Mouse (Mus musculus): ENCODE results near the gene Il6st.
"Not testable (repeated sequence)": the region's sequence is repeated elsewhere in the genome, so short reads cannot be mapped to it uniquely, and the experiment has no call there.

Il6st gene

DNA sequence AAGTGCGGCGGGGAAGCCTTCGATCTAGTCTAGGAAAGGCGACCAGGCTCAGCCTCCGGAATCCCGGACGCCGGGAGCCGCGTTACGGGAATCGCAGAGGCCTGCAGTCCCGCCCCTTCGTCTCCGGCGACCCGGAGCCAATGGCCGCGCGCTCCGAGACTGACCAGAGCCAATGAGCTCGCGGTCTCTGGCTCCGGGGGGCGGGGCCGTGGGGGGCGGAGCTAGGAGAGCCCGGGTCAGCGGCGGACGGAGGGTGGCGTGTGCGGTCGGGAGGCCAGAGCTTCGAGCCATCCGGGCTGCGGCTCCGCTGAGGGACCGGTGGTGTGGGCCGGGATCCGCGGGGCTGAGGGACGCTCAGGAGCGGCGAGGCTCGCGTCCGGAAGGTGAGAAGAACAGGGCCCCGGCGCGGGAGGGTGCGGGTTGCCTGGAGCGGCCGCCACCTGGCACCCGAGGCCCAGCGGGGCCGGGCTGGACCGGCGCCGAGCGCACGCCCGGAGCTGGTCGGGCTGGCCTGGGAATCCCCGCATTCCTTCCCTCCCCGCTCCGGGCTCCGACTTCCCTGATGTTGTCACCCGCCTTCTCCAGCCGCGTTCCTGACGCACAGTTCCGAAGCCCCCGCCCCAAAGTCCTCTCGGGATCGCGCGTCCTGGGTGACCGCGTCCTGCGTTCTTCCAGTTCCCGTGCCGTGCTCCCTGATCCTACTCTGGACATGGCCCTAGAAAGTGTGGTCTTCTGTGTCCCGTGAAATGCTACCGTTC lies at the start of gene Il6st:
TSS of gene Il6st (plus strand) at position 203 of the 758 bp plus-strand sequence.
- ATAC-seq (ENCODE audit: insufficient number of reproducible peaks, low FRiP score, low TSS enrichment): peak; percentile 96

DNA sequence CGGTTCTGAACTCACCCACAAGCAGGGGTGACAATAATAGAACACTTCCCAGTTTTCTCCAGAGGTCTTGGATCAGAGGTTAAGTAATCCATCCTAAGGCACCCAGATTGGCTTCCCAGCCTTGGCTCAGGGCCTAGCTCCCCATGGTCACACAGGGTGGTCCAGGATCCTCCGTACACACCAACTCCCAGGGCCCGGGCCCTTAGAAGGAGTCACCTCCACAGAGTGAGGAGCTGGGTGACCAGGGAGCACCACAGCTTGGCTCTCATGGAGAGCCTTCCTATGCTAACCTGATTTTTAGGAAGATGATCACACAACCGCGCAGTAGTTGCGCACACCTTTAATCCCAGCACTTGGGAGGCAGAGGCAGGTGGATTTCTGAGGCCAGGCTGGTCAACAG lies 48.0 kb upstream of the Il6st start:
- ATAC-seq (ENCODE audit: insufficient number of reproducible peaks, low FRiP score, low TSS enrichment): no peak

DNA sequence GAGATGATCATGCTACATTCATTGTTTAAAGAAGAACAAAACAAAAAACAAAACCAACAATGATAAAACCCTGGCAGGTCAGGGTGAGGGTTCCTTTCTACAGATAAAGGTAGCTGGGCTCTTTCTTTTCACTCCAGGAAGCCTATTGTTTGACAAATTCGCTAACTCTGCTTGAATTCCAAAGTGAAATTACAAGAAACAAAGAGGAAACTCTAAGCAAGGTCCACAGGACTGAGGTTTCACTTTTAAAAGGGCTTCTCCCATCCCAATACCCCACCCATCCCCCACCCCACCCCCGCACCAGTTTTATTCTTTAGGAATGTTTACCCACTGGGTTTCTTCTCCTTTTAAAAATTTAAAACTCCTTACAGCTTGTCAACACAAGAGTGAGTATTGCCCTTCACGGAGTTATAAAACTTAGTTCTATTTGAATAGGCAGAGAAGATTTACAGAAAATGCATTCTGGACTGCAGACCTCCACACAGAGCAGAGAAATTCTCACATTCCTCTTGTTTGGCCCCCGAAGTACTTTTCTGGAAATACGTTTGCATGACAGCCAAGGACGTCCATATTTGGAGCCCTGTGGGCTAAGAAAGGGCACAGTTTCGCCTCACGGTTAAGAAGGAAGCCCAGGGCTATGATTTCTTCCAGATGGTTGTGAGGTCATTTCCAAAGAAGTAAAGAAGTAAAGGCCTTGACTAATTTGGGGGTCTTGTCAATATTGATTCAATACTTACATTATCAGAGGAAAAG lies 47.3 kb upstream of the Il6st start:
- no peak for ATAC-seq (ENCODE audit: insufficient number of reproducible peaks, low FRiP score, low TSS enrichment)

DNA sequence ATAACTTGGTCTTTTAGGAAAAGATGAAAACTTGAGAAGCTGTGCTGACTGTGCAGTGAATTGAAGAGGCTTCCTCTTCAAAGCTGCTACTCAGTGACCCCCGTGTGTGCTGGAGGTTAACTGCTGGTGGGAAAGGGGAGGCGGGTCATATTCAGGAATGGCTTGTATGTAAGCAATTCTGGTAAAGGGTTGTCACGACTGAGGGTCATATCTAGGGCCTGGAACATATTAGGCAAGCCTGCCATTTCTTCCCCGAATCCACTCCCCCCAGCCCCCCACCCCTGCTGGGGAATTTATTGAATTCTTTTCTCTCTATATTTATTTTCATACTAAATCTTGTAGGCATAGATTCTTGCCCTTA lies 46.7 kb upstream of the Il6st start:
- ATAC-seq (ENCODE audit: insufficient number of reproducible peaks, low FRiP score, low TSS enrichment): no peak

DNA sequence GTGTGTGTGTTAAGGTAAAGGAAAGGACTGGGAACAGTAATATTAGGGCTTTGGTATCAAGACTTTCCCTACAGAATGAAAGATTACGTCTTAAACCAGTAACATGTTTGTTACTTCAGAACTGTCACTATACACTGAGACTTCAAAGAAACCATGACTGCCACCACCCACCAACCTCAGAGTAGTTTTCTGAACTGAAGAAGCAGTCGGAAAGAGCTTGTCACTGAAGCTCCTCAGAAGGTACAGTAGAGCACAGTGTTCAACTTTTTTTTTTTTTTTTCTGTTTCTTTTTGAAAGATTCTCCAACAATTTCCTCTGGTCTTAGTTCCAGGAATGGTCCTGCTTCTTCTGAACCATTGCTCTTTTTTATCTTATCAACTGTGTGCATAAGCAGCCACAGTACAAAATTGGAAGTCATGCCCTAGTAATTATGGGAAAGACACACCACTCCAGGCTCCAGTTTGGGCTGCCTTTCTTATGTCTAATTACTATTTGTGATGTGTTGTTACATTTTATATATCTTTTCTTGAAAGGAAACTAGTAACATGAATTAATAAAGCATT lies 45.9 kb upstream of the Il6st start:
- ATAC-seq (ENCODE audit: insufficient number of reproducible peaks, low FRiP score, low TSS enrichment): no peak

DNA sequence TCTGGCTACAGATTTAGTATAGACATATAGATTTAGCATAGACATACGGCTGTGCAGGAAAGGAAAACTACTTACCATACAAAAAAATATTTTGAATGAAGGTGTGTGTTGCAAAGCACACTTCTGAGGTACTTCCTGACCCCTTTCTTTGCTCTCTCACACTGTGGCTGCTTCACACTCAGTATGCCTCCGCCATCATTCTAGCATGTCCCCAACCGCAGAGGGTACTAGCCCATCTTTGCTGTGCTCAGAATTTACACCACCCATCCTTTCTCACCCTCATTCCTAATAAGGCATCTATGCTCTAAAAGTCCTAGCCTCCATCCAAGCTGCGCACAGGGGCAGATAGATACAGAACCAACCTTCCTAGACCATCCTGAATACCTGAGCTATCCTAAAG lies 45.3 kb upstream of the Il6st start:
- no peak for ATAC-seq (ENCODE audit: insufficient number of reproducible peaks, low FRiP score, low TSS enrichment)

DNA sequence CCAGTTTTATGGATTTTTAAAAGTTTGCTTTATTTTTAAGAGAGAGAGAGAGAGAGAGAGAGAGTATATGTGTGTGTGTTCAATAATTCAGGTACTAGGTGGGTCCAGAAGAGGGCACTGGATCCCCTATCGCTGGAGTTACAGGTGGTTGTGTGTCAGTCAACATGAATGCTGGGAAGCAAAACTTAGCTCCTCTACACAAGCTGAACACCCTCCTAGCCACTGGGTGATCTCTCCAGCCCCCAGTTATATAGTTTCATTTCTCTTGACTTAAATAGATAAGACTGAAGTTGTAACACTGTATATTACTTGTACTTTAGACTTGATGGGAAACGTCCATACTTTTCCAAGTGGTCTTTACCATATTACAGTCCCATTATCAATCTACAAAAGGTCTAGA lies 39.7 kb upstream of the Il6st start:
- no peak for ATAC-seq (ENCODE audit: insufficient number of reproducible peaks, low FRiP score, low TSS enrichment)

DNA sequence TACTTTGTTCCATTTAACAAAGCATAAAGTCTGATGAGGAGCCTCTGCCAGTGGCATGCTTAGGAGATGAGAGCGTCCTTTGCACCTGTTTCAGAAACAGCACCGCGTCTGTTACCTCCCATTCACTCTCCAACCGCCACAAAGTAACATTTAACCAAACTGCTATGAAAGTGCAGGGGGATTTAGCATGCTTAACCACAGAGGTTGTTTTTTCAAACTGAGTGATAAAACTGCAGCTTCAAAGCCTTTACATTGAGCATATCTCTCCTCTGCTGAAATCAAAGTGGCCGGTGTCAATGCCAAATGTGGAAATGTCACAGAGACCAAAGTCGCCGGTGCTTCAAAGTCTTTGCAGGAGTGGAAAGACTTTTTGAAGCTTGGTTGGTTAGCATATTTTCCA lies 39.2 kb upstream of the Il6st start:
- ATAC-seq (ENCODE audit: insufficient number of reproducible peaks, low FRiP score, low TSS enrichment): no peak

DNA sequence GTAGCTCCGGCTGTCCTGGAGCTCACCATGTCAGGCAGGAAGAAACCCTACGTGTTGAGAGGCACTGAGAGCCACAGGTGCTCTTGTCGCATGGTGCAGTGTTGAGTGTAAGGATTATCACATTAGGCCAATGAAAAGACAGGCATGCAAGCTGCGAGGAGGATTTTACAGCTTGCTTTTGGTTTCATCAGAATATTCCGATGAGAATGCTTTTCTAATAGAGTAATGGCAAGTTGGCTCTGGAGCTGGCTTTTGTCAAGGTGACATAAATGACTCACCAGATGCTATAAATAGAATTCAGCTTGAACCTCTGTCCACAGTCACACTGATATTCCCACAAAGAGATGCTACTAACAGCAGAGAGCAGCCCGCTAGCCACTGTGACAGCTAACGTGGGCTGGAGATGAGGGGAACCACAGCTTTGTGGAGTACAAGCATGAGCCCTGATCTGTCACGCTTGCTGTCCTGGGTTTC lies 38.7 kb upstream of the Il6st start:
- no peak for ATAC-seq (ENCODE audit: insufficient number of reproducible peaks, low FRiP score, low TSS enrichment)

DNA sequence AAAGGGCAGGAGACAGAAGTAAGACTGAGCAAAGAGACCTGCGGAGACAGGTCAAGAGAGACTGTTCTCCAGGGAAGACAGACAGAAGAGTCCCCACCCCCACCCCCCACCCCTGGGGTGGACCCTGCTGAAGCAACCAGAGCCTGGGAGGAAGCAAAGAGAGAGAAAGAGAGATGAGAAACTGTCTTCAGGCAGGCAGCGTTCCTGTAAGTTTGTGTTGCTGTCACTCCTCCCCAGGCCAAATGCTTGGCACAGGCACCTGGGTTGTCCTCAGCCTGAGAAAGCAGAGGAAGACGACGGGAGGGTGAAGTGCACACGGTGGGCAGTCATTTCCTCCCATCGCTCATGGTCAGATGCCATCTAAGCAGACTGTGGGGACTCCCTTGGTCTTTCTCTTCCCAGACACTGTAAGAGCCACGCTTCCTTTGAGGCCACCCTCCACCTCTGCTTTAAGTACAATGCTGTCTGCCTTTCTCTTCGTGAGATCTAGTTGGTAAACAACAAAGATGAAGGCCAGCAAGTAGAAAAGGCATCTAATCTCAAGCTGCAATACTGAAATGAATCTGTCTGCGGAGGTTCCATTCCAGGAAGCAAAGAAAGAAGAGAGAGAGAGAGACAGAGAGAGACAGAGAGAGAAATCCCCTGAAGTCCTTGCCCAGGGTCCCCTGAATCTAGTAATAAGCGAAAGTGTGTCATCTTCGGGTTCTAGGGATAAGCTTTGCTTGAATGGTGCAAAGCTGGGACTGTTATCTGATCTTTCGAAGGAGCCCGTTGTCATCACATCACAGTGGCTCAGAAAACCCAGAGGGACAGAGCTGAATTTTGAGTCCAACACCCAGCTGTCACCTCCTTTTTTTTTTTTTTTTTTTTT lies 37.4 kb upstream of the Il6st start:
- ATAC-seq (ENCODE audit: insufficient number of reproducible peaks, low FRiP score, low TSS enrichment): no peak

DNA sequence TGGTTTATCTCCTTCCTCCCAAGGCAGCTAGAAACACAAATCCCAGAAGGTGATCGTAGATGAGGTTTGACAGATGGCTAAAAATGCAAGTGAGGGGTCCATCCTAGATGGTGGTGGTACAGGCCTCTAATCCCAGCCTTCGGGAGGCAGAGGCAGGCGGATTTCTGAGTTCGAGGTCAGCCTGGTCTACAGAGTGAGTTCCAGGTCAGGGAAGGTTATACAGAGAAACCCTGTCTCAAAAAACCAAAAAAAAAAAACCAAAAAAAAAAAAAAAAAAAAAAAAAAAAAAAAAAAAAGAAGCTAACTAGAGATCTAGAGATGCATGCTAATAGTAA lies 36.8 kb upstream of the Il6st start:
- ATAC-seq (ENCODE audit: insufficient number of reproducible peaks, low FRiP score, low TSS enrichment): not testable (repeated sequence)

DNA sequence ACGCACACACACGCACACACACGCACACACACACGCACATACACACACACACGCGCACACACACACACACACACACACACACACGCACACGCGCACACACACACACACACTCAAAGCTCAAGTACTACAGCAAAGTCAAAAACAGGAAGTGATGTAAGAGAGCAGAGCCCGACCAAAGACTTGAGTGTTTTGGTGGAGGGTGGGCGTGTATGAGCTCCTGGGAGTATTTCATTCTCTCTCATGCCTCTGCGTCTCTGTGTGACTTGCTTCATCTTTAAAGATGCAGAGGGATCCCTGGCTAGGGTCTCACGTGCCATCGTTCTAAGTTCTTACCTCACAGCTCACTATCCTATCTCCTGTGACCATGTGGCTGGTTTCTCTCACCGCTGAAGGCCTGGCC lies 36.3 kb upstream of the Il6st start:
- ATAC-seq (ENCODE audit: insufficient number of reproducible peaks, low FRiP score, low TSS enrichment): no peak

DNA sequence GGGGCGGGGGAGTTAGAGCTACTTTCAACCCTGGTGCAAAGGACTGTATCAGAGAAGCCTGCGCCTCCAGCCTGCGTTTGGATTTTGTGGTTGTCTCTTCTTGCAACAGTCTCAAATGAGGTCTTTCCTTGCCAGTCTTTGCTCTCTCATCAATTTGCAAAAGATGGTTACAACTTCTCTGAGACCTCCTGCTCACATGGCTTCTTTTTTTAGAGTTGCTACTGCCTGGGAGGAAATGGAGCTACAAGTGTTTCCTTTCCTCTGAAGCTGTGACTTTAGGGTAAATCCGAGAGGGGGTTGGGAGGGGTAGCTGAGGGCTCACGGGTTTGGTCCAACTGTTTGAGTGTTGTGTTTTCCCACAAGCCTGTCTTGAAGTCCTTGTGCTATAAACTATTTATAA lies 30.6 kb upstream of the Il6st start:
- no peak for ATAC-seq (ENCODE audit: insufficient number of reproducible peaks, low FRiP score, low TSS enrichment)

DNA sequence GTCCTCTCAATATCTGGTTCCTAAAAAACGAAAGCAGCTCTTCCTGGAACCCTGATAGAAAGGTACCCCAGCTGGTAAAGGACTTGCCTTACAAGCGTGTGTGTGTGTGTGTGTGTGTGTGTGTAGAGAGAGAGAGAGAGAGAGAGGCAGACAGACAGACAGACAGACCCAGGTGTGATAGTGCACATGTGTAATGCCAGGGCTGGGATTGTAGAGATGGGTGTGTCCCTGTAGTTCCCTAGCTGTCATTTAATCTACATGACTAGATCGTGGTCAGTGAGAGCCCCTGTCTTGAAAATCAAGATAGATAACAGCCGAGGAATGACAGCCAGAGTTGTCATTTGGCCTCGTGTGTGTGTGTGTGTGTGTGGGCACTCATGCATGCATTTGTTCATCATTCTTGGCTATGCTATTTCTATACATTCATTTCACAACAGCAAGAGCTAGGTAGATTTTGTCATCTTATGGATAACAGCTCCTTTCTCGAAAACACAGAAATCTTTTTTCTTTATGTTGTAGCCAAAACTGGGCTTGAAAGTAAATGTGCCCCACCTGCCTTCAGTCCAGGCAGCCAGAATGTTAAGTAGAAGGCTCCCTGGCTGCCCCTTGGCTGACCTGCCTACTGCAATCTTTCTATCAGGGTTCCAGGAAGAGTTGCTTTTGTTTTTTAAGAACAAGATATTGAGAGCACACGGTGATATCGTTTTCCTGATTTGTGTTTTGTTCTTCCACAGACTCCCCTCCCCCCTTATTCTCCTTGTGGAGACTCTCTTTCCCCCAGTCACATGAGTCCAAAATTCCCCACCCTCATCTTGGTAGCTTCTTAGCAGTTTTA lies 28.4 kb upstream of the Il6st start:
- ATAC-seq (ENCODE audit: insufficient number of reproducible peaks, low FRiP score, low TSS enrichment): no peak

DNA sequence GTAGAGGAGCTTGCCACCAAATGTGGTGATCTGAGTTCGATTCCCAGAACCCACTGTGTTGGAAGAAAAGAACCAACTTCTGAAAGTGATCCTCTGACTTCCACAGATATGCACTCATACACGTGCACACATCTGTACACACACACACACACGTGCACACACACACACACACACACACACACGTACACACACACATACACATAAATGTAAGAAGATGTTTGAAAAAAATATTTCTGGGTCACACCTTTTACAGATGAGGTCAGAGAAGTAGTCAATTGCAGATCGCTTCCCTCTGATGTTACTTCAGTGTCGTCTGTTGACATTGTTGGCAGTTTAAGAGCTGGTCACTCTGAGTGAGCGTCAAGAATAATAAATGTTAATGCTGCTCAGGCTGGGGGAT lies 27.6 kb upstream of the Il6st start:
- ATAC-seq (ENCODE audit: insufficient number of reproducible peaks, low FRiP score, low TSS enrichment): no peak

DNA sequence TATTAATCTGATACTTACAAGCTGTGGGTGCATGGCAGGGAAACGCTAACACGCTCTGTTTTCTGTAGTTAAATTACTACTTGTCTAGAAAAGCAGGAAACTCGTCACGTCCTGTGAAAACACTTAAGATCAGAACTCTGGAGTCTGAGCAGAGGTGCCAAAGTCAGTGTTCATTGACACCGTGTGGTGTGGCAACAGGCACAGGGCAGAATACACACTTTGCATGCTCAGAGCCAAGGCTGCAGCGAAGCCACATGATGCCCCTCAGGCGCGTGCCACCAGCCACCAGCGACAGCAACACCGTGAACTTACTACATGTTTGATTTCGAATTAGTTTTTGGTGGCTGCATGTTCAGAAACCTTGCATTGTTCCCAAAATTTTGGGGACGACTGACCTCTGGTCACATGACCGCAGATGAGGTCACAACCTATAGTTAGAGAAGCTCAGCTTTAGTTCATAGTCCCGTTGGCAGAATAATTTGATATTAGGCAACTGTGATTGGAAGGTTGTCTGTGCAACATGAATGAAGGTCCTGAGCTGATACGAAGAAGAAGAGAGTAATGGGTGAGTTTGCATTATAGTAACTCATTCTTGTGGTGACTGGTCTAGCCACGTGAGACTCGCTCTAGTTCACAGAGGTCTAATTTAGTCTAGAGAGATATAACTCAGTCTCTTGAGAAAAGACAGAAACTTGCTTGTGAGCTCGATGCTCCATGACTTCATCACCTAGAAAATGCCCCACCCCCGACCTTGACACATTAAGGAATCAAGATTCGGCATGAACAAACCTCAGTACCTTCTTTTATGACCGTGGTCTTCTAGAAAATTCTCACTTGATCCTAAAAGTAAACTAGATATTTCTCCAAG lies 25.6 kb upstream of the Il6st start:
- ATAC-seq (ENCODE audit: insufficient number of reproducible peaks, low FRiP score, low TSS enrichment): no peak

DNA sequence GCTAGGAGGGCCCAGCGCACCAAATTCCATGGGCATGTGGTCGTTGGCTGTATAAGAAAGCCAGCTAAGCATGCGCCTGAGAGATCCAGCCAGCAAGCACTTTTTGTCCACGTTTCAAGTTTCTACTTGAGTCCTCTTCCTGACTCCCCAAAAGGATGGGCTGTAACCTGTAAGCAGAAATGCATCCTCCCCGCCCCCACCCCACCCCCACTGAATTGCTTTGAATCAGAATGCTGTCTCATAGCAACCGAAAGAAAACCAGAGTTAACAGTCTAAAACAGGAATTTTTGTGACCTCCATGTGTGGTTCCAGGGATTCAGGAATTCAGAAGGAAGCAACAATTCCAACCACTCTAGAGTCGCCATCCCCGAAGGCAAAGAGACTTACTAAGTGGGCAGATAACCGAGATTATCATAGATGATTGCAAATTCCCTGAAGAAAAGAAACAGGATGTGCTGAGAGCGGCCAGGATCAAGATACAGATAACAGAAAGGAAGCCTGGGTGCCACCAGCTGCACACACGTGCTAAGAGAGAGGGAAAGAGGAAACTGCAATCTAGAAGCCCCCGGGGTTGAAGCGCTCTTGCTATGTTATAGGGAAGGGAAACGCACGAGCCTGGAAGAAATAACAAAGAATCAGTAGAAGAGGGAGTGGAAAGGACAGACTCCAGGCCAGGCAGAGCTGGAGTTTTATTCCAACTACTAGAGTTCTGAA lies 24.6 kb upstream of the Il6st start:
- no peak for ATAC-seq (ENCODE audit: insufficient number of reproducible peaks, low FRiP score, low TSS enrichment)

DNA sequence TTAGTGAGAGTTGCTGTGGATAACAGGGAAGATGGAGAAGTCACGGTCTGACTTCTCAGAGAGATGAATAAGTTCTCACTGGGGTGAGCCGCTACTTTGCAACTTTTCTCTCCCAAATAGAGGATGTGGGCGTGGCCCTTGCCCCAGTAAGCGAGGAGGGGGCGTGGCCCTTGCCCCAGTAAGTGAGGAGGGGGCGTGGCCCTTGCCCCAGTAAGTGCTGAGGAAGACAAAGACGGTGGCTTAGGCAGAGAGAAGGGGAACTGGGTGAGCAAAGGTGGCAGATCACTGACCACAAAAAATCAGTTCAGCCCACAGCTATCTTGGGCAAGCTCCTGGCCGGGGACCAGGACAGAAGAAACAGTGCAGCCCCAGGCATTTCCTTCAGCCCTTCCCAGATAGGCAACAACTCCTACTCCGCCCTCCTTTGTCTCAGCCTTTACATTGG lies 23.9 kb upstream of the Il6st start:
- ATAC-seq (ENCODE audit: insufficient number of reproducible peaks, low FRiP score, low TSS enrichment): no peak
